Mouse (Mus musculus): ENCODE data around the gene Olfr352.

The Olfr352 gene

DNA sequence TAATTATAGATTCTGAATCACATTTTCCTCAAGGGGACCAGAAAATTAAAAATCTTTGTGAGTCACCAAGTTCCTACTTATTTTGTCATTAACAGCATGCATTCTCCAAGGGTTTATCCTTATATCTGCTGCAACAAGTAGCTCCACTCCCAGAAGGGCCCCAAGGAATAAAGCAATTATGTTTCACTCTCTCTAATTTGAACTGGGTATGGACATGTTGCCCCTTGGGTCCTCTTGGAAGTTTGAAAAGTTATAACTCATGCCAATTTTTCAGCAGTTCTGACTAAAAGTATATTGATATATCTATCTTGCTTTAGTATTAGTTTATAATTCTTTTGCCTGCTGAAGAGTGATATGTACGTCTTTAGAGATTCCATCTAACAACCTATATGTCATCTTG, at the start of gene Olfr352:
TSS of gene Olfr352 (plus strand) at position 301 of the 400 bp plus-strand sequence.
- DNase-seq = no peak

DNA sequence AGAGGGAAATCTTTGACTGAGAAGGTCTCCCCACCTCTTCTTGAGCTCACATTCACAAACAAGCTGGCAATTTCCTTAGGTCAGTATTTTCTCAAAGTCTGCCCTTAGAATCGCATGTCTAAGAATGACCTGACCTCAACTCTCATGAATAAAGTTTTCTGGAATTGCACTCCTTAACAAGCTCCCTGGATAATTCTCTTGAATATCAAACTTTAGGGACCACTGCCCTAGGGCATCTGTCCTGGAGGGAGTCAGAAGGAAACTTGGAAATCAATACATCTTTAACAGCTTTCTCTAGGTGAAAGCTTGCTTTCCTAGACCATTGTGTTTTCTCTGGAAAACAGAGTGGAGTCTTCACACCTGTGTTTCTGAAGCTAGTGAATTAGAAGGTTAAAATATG, 22.2 kb upstream of the Olfr352 start, which contains the start of gene Olfr350:
TSS of gene Olfr350 (plus strand) at position 301 of the 400 bp plus-strand sequence.
- no peak for DNase-seq

DNA sequence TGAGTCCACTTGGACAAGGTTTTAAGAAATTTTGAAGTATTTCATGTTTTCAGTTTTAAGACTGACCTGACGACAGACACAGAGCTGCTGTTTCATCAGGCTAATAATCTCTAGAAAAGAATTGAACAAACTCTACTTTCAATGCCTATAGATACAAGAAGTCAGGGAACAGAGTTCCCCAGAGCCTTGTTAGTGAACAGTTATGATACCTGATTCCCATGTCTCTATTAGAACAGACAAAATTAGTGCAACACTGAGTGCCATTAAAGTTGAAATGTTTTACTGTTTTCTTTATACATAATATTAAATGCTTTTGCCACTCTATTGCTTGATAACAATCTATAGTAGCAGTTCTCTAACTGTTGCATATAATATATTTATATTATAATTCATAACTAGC, 5.7 kb upstream of the Olfr352 start, which contains the start of gene Olfr351:
TSS of gene Olfr351 (minus strand) at position 101 of the 400 bp plus-strand sequence.
- no peak for DNase-seq

DNA sequence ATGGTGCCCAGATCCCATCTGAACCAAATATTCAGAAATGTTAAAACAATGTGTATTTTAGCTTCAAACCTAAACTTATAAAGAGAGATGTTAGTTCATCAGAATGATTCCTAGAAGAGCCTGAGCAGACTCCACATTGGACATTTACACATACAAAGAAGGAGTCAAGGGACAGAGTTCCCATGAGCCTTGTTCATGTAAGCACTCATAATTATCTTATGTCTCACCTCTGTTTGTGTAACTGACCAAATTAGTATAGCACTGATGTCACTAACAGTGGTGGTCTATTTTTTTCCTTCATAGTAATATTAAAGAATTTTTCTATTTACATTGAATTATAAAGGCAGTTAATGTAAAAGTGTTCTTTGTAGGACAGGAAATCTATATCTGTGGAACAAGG, 24.6 kb downstream of the Olfr352 start, which contains the start of gene Olfr353:
TSS of gene Olfr353 (minus strand) at position 101 of the 400 bp plus-strand sequence.
- DNase-seq = no peak

DNA sequence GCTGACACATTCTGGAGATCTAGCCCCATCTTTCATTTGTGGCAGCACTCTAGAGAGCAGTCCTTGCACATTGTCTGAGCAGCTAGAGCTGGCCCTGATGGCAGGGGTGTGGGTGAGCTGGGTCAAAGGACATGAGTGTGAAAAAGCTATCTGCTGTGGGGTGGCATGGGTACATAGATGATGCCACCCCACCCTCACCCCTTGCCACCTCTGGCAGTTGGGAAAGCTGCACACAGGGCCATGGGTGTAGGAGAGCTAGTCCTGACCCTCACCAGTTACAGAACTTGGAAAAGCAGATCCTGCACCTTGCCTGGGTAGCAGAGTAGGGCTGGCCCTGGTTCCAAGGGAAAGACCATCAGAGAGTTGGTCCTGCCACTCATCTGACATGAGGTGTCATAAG, 28.9 kb downstream of the Olfr352 start:
- no peak for DNase-seq

DNA sequence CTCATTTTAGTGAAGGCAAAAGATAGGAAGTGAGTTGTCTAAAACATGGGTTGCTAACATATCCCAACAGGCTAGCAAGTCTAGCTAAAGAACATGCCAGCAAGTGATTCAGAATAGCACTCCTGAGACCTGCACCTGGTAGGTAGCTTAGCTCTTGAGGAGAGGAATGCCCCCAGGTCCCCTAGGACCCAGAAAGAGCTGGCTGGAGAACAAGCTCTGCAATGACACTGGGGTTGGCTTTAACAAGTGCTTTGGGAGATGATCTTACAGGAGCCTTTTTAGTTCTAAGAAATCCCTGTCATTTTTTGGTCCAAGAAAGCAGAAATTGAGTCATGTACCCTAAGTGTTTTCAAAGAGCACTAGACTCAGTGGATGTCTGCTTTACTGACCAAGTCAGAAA, 37.1 kb downstream of the Olfr352 start, which contains the start of gene Olfr354:
TSS of gene Olfr354 (plus strand) at position 301 of the 400 bp plus-strand sequence.
- DNase-seq = no peak
